Mouse (Mus musculus): ENCODE results near the gene Kif28.
A peak's percentile ranks its signal among the peaks of the same experiment; 100 is the strongest.
"Not testable (repeated sequence)": the region's sequence is repeated elsewhere in the genome, so short reads cannot be mapped to it uniquely, and the experiment has no call there.

Gene Kif28

DNA sequence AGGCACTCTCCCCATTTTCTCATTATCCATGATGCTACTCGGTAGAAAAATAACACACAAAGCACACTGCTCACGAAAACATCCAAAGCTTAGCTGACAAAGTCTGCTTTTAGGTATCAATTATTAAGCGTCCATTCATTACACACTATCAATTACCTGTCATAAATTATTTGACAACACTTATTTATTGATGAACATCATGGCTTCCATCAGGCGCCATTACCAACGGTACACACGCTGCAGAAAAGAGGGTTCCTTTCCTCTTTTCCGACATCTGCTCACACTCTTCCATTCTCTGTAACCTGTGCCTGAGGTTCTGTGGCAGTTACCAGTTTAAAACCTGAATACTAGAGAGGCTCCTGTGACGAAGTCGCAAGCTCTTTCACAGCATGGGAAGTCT lies at the start of gene Kif28:
TSS of gene Kif28 (minus strand) at position 101 of the 400 bp plus-strand sequence.
- DNase-seq (ENCODE audit: low spot score in 2 of 2): no peak

DNA sequence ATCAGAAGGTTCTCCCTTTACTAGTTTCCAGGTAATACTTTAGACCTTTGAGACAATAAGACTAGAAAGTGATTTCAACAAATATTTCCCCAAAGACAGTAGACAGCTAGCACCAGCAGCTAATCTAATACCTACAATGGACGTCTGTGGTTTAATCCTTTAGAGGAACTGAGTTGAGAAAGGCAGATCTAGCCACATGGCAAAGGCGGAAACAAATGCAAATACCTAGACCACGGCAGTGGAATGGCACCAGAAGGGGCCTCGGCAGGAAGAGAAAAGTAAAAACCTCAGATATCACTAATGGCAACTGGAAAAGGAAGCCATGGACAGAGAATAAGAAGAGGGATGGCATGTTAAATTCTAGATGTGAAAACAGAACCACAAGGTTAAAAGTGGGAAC lies 42.2 kb upstream of the Kif28 start:
- DNase-seq (ENCODE audit: low spot score in 2 of 2): no peak

DNA sequence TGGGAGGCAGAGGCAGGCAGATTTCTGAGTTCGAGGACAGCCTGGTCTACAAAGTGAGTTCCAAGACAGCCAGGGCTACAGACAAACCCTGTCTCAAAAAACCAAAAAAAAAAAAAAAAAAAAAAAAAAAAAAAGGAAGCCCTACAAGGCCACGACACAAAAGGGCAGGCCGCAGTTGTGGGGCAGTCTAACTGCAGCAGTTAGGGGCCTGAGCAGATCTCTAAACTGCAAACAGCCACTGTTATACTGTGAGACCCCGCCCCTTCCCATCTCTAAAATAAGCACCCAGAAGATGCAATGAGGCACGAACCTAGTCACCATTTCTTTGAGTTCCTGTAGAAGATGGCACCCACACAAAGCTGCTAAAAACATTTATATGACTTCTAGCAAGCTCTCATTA lies 40.4 kb upstream of the Kif28 start:
- no peak for DNase-seq (ENCODE audit: low spot score in 2 of 2)

- DNase-seq (ENCODE audit: low spot score in 2 of 2): no peak
These were observed 39.0 kb upstream of the Kif28 start for GRCm38 (mm10) chr1:179784098-179784497.

- DNase-seq (ENCODE audit: low spot score in 2 of 2): no peak
These were observed 31.8 kb upstream of the Kif28 start for GRCm38 (mm10) chr1:179776831-179777230.

- DNase-seq (ENCODE audit: low spot score in 2 of 2): no peak
These were observed 15.5 kb upstream of the Kif28 start for GRCm38 (mm10) chr1:179760553-179760952.

DNA sequence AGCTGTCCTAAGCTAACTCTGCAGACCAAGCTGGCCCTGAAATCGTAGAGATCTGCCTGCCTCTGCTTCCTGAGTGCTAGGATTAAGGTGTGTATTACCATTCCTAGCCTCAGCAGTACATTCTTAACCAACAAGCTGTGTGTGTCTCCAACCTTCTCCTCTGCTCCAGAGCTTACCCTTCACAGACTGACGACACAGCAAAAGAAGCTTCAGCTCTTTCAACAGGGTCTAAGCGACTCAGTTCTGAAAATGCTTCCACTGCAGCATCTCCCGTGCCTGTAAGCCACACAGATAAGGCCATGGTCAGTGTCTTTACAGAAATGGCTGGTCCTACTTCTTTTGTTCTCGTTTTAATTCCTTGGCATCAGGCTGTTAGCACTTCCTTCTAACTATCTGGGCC lies 15.0 kb upstream of the Kif28 start:
- no peak for DNase-seq (ENCODE audit: low spot score in 2 of 2)

DNA sequence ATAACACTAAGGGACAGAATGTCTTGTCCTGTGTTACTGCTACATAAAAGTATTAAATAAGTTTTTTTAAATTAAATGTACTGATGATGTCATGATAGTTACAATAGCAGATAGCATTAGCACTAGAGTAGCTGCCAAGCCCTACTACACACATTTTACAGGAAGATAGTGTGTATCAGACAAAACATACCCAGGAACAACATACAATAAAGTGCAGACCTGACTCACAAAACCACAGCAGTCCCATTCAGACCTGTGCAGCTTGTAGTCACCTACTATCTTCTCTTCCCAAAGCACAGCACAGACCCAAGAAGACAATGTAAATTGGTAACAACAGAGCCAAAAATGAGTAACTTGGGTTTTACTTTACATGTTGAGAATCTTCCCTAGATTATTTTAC lies 11.4 kb upstream of the Kif28 start:
- DNase-seq (ENCODE audit: low spot score in 2 of 2): no peak

- DNase-seq (ENCODE audit: low spot score in 2 of 2): no peak
These were observed 7.9 kb upstream of the Kif28 start for GRCm38 (mm10) chr1:179753006-179753405.

GRCm38 (mm10) chr1:179752276-179752675 lies 7.2 kb upstream of the Kif28 start:
- DNase-seq (ENCODE audit: low spot score in 2 of 2): no peak

DNA sequence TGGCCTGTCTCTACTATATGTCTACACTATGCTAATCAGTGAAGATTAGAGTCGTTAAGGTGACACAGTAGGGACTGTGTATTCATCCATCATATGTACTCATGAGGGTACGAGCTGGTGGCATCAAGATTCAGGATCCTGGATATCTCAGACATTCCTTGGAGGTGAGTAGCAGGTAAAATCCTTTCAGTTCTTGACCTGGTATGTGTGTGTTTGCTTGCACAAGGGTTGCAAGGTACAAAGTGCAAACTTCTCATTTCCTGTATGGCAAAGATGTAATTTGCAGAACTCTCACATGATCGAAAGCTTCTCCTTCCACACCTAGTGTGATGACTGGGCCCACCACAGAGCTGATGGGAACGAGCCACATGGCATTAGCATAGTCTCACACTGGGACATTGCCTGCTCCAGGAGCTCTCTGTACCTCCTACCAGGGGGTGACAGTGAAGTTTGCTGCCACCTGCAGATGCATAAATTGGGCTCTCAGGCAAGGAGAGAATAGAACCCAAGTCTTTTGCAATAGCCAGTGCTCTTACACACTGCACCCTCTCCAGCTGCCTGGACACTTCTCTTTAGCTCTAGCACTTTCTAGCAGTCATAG lies 1.4 kb downstream of the Kif28 start:
- DNase-seq (ENCODE audit: low spot score in 2 of 2): no peak

GRCm38 (mm10) chr1:179736483-179736882 lies 8.6 kb downstream of the Kif28 start:
- DNase-seq (ENCODE audit: low spot score in 2 of 2): no peak

DNA sequence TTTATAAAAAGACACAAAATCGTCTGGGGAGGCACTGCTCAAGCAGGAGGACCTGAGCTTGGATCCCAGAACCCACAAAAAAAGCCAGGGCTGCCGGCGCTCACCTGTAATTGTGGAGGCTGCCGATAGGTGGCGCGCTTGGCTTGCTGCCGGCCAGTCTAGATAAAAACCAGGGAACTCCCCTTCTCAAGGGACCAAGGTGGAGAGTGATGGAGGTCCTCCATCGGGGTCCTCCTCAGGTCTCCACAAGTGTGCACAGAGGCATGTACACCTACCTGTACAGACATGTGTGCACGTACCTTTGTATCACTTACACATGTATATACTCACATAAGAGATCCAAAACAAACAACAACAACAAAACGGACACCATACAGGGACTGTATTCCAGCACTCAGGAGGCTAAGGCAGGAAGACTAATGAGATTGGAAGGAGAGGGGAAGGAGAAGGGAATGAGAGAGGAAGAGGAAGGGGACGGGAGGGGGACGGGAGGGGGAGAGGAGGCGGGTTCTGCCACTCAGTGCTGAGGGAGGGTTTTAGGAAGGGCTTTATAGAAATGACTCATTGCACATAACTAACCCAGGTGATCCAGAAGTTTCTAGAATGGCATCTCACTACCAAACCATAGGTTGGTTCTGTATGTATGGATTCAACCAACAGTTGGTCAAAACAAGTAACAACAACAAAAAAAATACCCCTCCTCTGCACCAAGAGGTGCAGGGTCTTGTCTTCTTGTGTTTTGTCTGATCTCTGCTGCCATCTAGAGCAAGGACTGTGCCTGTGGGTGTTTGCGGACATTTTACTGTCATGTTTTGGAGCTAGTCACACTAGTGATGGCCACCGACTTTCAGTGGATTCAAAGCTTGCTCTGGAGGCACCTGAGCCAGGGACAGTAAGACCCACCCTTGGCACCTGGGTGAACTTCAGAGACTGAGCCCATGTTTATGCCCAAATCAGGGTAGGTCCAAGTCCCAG lies 10.3 kb downstream of the Kif28 start:
- peak; percentile 44 to 69 for DNase-seq (ENCODE audit: low spot score in 2 of 2)

DNA sequence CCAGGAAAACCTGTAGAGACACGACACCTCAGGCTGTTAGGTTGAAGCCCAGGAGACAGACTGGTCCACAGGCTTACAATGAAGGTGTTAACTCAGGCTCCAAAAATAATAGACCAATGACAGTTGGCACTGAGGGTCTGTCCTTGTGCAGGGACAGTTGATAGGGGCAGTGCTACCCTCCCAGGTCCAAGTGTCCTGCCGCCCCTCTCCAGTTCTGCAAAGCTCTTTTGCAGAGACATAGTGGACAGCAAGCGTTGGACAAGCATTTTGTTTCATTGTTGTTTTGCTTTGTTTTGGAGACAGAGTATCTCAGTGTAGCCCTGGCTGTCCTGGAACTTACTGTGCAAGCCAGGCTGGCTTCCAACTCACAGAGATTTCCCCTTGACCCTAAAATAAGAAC lies 13.7 kb downstream of the Kif28 start:
- no peak for DNase-seq (ENCODE audit: low spot score in 2 of 2)

DNA sequence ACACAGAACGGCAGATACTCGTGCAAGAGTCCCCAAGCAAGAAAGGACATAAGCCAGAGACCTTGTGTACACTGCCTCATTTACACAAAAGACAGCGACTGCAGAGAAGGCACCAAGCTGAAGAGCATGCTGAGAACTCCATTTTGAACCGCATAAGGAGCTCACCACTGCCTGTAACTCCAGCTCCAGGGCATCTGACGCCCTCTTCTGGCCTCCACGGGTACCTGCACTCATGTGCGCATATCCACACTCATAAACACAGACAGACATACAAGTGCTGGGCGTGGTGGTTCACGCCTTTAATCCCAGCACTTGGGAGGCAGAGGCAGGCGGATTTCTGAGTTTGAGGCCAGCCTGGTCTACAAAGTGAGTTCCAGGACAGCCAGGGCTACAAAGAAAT lies 16.4 kb downstream of the Kif28 start:
- DNase-seq (ENCODE audit: low spot score in 2 of 2): no peak

DNA sequence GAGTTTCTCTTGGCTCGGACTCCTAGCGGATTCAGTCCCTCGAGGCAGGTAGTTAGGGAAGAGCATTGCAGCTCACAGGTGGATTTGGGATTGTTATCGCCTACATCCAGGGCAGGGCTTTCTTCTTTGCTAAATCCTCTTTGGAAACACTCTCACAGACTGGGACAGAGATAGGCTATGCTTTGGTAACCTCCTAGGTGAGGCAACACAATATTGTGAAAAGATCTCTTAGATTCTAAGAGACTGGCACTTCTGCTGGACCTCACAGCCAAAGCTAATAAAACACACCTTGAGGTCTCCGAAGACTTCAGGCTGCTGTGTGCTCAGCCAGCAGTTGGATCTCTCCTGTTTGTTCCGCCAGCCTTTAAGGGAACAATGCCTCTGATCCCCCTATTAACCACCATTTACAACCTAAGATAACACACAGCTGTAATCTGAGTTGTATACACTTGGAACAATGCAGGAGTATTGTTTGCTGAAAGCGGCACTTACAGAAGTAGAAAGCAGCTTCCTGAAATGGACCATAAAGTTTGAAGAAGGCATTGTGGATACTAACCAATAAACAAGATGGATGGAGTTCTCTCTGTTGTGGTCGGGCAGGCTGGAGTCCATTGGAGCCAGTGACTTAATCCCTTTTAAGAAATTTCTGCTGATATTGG lies 22.1 kb downstream of the Kif28 start:
- DNase-seq (ENCODE audit: low spot score in 2 of 2): no peak

GRCm38 (mm10) chr1:179715786-179716185 lies 29.3 kb downstream of the Kif28 start:
- no peak for DNase-seq (ENCODE audit: low spot score in 2 of 2)

DNA sequence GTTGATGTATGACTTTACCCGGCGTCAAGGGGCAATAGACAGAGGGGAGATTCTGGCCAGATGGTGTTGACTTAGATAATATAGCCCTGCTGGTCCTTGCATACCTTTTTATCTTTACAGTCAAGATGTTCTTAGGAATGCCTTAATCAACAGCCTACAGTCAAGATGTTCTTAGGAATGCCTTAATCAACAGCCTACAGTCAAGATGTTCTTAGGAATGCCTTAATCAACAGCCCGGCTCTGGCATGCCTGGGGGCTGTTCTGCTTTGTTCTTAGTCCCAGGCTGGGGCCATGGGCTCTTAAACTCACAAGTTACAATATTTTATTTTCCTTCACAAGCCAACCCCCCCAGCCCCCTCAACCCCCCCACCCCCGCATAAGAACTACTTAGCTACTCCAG lies 29.8 kb downstream of the Kif28 start:
- DNase-seq (ENCODE audit: low spot score in 2 of 2): not testable (repeated sequence)

- no peak for DNase-seq (ENCODE audit: low spot score in 2 of 2)
These were observed 31.7 kb downstream of the Kif28 start for GRCm38 (mm10) chr1:179713367-179713766.

DNA sequence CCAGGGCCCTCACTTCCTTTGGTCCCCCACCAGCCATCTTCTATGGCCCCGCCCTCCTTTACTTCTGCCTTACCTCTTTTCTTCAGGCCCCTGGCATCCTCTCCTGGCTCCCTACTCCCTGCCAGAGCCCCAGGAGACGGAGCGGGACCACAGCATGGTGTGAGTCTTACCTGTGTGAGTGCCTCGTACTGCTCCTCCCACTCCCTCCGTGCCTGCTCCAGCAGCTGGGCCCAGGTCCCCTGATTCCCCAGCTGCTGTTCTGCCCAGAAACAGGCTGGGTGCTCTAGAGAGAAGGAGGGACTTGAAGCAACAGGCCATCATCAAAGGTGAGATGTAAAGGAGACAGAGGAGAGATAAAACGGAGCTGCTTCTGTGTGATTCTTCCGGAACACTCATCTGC lies 32.4 kb downstream of the Kif28 start:
- DNase-seq (ENCODE audit: low spot score in 2 of 2): no peak

DNA sequence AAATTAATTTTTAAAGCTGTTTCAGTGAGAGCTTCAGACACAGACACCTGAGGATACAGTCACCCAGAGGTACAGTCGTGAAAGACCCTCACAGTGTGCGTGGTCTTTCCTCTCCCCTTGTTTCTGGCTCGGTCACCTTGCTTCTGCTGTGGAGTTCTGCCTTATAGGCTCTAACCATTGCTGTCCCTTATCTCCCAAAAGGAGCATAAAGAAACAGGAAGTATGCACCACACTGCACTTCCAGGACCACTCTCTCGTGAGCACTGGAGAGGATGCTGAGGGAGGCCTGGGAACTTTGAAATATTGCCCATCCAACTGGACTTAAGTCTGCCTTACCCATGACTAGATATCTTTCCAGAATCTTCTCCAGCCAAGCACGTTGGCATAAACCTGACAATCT lies 34.3 kb downstream of the Kif28 start:
- DNase-seq (ENCODE audit: low spot score in 2 of 2): no peak

- DNase-seq (ENCODE audit: low spot score in 2 of 2): peak in 1 of 2 experiments; percentile 61
These were observed 35.7 kb downstream of the Kif28 start for GRCm38 (mm10) chr1:179709390-179709789.

- DNase-seq (ENCODE audit: low spot score in 2 of 2): peak in 1 of 2 experiments; percentile 59
These were observed 39.9 kb downstream of the Kif28 start for GRCm38 (mm10) chr1:179705154-179705553.

Measured in urinary bladder, postnatal 4 days (tissue).